Mouse (Mus musculus): ENCODE results near the gene Rptor.

Gene Rptor

DNA sequence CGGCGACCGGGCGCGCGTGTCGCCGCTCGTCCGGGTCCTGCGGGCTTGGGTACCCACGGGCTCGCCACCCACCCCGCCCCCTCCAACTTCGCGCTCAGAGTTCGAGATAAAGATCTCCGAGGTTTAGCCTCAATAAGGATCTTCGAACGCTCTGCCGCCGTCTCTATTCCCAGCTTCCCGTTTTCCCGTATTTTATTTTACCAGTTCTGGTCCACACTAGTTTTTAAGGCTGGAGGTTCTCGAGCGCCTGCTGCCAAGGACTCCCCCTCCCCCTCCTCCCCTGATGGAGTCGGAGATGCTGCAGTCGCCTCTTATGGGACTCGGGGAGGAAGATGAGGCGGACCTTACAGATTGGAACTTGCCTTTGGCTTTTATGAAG is 811 bp downstream of the Rptor start:
- peak; percentile 36 for DNase-seq (ENCODE audit: low read depth, low spot score)

- no peak for DNase-seq (ENCODE audit: low read depth, low spot score)
Measured at GRCm38 (mm10) chr11:119607464-119607863, 4.8 kb downstream of the Rptor start.

- no peak for DNase-seq (ENCODE audit: low read depth, low spot score)
Measured at GRCm38 (mm10) chr11:119611496-119611895, 8.8 kb downstream of the Rptor start.

GRCm38 (mm10) chr11:119612179-119612578 is 9.5 kb downstream of the Rptor start:
- DNase-seq (ENCODE audit: low read depth, low spot score), result no peak

DNA sequence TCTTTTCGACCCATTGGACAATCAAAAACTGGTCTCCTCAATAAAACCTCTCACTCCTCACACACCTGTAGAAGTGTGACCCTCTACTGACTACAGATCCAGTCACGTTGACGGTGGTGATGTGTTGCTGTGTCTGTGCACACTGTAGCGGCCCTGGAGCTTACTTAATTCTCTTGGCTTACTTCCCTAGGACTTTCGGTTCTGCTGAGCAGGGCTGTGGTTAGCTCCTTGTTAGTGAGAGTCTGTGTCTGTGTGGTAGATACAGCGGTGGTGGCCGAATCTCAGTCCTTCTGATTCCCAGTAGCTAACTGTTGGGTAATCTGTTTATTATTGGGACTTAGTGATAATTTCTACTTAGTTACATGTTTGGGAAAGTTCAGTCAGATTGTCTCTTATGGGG is 12.4 kb downstream of the Rptor start:
- no peak for DNase-seq (ENCODE audit: low read depth, low spot score)

GRCm38 (mm10) chr11:119618763-119619162 is 16.1 kb downstream of the Rptor start:
- peak; percentile 57 for DNase-seq (ENCODE audit: low read depth, low spot score)

DNA sequence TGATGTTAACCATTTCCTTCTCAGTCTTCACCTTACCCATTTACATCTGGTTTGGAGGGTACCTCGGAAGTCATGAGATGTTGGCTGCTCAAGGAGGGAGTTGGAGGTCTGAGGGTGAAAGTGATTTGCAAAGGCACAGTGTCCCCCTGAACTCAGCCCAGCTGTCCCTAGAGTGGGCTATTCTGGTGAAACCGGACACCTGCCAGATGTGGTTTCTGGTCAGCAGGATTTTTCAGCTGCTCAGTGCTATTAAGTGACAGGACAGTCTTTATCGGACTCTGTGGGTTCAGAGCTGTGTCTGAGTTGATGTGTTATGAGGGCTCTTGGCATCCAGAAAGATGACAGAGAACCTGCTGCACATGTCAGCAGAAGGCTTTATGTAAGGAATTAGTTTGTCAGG is 18.6 kb downstream of the Rptor start:
- DNase-seq (ENCODE audit: low read depth, low spot score), result no peak

DNA sequence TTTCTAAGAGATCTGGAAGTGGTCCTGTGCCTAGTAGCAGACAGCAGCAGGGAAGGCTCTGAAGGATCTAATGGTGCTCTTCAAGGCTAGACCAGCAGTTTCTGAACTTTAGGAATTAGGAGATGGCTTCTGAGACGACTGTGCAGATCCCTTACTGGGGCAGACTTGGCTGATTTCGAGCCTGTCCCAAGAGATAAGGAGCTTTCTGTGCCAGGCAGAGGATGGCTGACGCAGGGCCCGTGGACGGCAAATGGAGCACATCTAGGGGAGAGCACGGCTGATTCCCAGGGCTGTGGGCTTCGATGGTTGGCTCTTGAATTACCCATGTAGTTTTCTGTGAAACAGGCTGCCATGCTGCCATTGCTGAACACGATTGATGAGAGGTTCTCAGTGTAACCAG is 21.1 kb downstream of the Rptor start:
- no peak for DNase-seq (ENCODE audit: low read depth, low spot score)

DNA sequence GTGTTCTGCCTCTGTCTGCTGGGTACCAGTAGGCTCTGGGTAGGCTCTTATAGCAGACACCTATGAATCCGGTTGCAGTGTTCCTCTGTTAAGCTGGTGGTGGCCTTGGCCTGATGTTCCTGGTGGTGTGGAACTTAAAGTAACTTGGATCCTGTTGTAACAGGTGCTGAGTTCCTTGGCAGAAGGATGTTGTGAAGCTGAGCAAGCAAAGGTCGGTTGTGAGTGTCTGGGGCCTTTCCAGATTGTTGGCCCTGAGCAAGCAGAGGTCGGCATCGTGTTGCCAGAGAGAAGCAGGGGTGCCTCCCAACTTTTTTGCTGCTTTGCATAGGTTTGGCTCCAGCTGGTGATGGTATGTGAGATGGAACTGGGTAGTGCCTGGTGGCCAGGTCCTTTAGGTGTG is 21.7 kb downstream of the Rptor start:
- DNase-seq (ENCODE audit: low read depth, low spot score), result no peak

DNA sequence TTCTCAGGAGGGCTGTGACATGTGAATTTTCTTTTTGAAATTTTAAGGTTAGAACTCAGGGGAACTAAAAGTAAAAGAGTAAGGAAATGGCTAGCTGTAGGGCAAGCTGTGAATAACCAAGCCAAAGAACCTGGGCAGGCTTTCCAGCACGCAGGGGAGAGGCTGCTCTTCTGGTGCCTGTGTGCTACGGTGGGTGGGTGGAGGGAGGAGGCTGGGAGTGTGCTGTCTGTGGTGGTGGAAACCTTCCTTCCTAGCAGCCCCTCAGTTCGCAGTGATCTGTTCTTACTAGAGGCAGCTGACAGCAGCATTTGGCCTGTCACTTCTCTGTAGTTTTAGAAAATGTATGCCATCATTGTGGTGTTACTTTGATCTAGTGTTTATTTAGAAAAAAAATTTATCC is 22.2 kb downstream of the Rptor start:
- no peak for DNase-seq (ENCODE audit: low read depth, low spot score)

- no peak for DNase-seq (ENCODE audit: low read depth, low spot score)
Measured at GRCm38 (mm10) chr11:119625476-119625875, 22.8 kb downstream of the Rptor start.

- no peak for DNase-seq (ENCODE audit: low read depth, low spot score)
Measured at GRCm38 (mm10) chr11:119625943-119626342, 23.2 kb downstream of the Rptor start.

GRCm38 (mm10) chr11:119627243-119627642 is 24.5 kb downstream of the Rptor start:
- peak; percentile 49 for DNase-seq (ENCODE audit: low read depth, low spot score)

- DNase-seq (ENCODE audit: low read depth, low spot score), result no peak
Measured at GRCm38 (mm10) chr11:119629072-119629471, 26.4 kb downstream of the Rptor start.

DNA sequence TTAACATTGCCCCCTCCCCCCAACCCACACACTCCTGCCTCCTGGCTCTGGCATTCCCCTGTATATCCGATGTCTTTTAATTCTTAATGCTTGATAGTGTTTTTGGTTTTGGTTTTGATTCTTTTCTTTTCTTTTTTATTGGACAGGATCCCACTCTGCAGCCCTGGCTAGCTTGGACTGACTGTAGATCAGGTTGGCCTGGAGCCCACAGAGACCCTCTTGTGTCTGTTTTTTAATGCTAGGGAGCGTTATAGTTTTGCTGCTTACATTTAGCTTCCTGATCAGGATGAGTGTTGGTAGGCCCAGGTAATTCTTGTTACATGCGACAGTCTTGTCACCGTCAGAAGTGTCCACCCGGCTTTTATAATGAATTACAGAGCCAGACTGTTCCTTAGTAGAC is 27.6 kb downstream of the Rptor start:
- no peak for DNase-seq (ENCODE audit: low read depth, low spot score)

- peak; percentile 53 for DNase-seq (ENCODE audit: low read depth, low spot score)
Measured at GRCm38 (mm10) chr11:119631222-119631870, 28.6 kb downstream of the Rptor start.

GRCm38 (mm10) chr11:119636371-119636883 is 33.7 kb downstream of the Rptor start:
- DNase-seq (ENCODE audit: low read depth, low spot score), result no peak

GRCm38 (mm10) chr11:119637519-119637918 is 34.8 kb downstream of the Rptor start:
- DNase-seq (ENCODE audit: low read depth, low spot score), result peak; percentile 26

- DNase-seq (ENCODE audit: low read depth, low spot score), result no peak
Measured at GRCm38 (mm10) chr11:119640491-119640890, 37.8 kb downstream of the Rptor start.

GRCm38 (mm10) chr11:119641831-119642381 is 39.2 kb downstream of the Rptor start:
- DNase-seq (ENCODE audit: low read depth, low spot score), result no peak

DNA sequence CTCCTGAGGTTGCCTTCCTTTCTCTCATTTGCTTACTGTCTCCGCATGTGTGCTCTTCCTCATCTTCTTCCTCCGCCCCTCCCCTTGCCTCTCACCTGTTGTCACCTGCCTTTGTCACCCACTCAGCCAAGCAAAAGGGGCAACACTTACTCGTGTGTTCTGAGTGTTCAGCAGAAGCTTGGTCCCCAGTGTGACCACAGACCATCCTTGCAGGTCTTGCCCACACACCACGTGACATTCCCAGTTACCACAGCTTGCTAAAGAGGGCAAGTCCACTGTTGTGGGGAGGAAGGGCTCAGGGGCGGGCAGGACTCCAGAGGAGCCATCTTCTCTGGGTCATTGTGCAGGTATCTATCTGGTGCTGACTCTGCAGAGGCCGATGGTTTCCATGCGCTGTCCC is 40.6 kb downstream of the Rptor start:
- no peak for DNase-seq (ENCODE audit: low read depth, low spot score)

DNA sequence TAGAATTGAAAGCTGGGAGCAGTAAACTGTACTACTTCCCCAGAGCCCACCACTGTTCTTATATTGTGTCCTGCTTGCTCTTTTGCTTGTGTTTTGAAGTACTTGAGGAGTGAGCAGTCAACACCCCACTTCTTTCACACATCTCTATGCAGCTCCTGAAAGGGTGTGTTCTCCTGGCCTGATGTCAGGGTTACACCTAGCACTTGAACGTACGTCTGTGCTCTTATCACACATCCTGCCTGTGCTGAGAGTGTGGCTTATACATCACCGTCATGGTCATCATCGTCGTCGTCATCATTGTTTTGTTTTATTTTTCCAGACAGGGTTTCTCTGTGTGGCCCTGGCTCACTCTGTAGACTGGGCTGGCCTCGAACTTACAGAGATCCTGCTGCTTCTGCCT is 41.4 kb downstream of the Rptor start:
- DNase-seq (ENCODE audit: low read depth, low spot score), result no peak

GRCm38 (mm10) chr11:119644612-119645379 is 42.1 kb downstream of the Rptor start:
- DNase-seq (ENCODE audit: low read depth, low spot score), result peak; percentile 69
